Mouse (Mus musculus): ENCODE measurements at regions not wholly inside any gene's neighbourhood (a gene's known extent, or its start where the extent isn't known, plus 50 kb on each side); places are given as distances from the start of the nearest gene placed in this dataset.
"Not testable (repeated sequence)": the region's sequence is repeated elsewhere in the genome, so short reads cannot be mapped to it uniquely, and the experiment has no call there.

- no peak for DNase-seq
Measured at GRCm38 (mm10) chr12:54516463-54516862, 139.9 kb downstream of the Sptssa start.

GRCm38 (mm10) chr12:54516039-54516438, 140.3 kb downstream of the Sptssa start:
- DNase-seq, result not testable (repeated sequence)

GRCm38 (mm10) chr12:54509903-54510302, 146.5 kb downstream of the Sptssa start:
- DNase-seq, result no peak

- DNase-seq, result no peak
Measured at GRCm38 (mm10) chr12:54502775-54503174, 153.6 kb downstream of the Sptssa start.

- no peak for DNase-seq
Measured at GRCm38 (mm10) chr12:54499963-54500362, 156.4 kb downstream of the Sptssa start.

GRCm38 (mm10) chr12:54495701-54496374, 160.5 kb downstream of the Sptssa start:
- no peak for DNase-seq

GRCm38 (mm10) chr12:54494756-54495375, 161.5 kb downstream of the Sptssa start:
- no peak for DNase-seq

- no peak for DNase-seq
Measured at GRCm38 (mm10) chr12:54492737-54493136, 163.6 kb downstream of the Sptssa start.

- no peak for DNase-seq
Measured at GRCm38 (mm10) chr12:54490460-54490859, 165.9 kb downstream of the Sptssa start.

- peak; percentile 78 for DNase-seq
Measured at GRCm38 (mm10) chr12:54489675-54490074, 166.7 kb downstream of the Sptssa start.

GRCm38 (mm10) chr12:54487689-54488088, 168.7 kb downstream of the Sptssa start:
- no peak for DNase-seq

GRCm38 (mm10) chr12:54482020-54482419, 174.4 kb downstream of the Sptssa start:
- no peak for DNase-seq

- no peak for DNase-seq
Measured at GRCm38 (mm10) chr12:54479841-54480240, 176.5 kb downstream of the Sptssa start.

GRCm38 (mm10) chr12:54472881-54473280, 183.5 kb downstream of the Sptssa start:
- no peak for DNase-seq

GRCm38 (mm10) chr12:54472407-54472806, 184.0 kb downstream of the Sptssa start:
- no peak for DNase-seq

- DNase-seq, result no peak
Measured at GRCm38 (mm10) chr12:54467635-54468034, 188.7 kb downstream of the Sptssa start.

GRCm38 (mm10) chr12:54463806-54464205, 192.6 kb downstream of the Sptssa start:
- no peak for DNase-seq

- DNase-seq, result no peak
Measured at GRCm38 (mm10) chr12:54461411-54461810, 195.0 kb downstream of the Sptssa start.

- DNase-seq, result no peak
Measured at GRCm38 (mm10) chr12:54460135-54460523, 196.2 kb downstream of the Sptssa start.

- no peak for DNase-seq
Measured at GRCm38 (mm10) chr12:54459462-54460134, 196.8 kb downstream of the Sptssa start.

- DNase-seq, result no peak
Measured at GRCm38 (mm10) chr12:54456731-54457130, 199.6 kb downstream of the Sptssa start.

GRCm38 (mm10) chr12:54454606-54455005, 201.8 kb downstream of the Sptssa start:
- no peak for DNase-seq

- DNase-seq, result no peak
Measured at GRCm38 (mm10) chr12:54453343-54453742, 203.0 kb downstream of the Sptssa start.

- no peak for DNase-seq
Measured at GRCm38 (mm10) chr12:54450369-54450768, 206.0 kb downstream of the Sptssa start.
